Mouse (Mus musculus) urinary bladder, postnatal 14 days (tissue): ENCODE measurements around the gene Cmya5.

Experiments used
- DNase-seq: peaks from one replicate; pipeline ENCODE4 v3.0.0; 2021; ENCODE audit warnings: low spot score

Cmya5 gene

GRCm38 (mm10) chr13:93061311-93061710 lies 83.2 kb downstream of the Cmya5 start:
- DNase-seq: no peak

DNA sequence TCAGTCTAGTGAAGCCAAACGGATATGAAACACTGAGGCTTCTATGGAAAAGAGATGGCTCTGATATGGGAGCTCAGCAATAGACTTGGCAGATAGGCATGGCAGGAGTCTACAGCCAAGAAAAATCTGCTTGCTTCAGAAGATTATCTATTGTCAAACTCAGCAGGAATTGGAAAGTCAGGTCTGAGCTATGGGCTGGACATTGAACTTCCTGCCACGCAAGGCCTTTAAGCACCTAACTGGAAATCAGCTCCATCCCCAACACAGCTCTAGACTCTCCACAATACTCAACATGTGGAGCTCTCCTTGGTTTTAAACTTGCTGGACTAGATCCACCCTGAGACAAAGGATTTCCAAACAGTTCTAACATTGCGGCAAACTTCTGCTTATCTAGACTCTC lies 84.1 kb downstream of the Cmya5 start:
- DNase-seq: no peak

DNA sequence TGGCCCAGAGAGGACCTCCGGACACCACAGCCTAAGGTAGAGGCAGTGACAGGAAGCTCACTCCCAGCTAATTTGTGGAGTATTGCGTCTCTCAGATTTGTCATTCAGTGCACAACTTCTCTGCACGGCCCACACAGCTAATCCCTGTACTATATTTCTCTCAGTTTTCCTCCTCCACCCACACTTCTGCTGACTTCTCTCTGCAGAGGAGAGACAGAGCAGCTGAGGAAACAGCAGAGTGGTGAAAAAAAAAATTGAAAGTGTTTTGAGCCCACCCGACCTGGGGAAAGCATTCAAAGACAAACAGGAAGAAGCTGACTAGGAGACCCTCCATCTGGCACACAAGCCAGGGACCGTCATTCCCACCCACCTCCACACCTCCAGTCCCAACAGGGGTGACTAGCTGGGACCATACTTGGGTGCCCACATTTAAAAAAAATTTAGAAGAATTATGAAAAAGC lies 85.9 kb downstream of the Cmya5 start:
- no peak for DNase-seq

DNA sequence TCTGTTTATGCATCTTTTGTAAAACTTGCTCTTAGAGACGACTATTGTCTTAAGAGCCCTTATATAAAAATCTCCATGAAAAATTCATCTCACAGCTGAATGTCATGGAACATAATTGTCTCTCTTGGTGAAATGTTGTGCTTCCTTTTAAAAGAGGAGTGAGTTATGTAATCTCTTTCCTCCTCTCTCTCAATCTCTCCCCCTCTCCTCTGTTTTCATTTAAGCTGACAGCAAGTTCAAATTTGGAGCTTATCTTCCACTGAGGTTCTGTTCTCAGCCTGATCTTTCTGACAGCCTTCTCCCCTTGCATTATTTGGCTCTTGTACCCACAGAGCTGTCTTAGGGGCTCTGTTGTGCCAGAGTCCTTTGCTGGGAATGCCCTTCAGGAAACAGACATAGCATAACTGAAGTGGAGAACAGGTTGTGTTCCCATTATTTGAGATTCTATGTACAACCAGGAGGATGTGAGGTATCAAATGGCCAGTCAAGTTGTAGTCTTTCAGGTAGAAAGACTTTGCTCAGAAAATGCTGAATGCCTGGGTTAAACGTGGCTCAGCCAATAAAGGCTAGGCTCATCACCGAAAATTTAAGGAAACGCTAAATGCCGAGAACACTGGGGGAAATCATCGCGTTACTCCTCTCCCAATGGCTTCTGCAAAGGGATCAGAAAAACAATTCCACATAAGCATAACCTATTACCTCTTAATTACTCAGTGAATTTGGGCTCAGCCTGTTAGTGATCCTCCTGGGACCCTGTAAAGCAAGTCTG lies 86.8 kb downstream of the Cmya5 start:
- no peak for DNase-seq

GRCm38 (mm10) chr13:93056091-93056490 lies 88.4 kb downstream of the Cmya5 start:
- no peak for DNase-seq

DNA sequence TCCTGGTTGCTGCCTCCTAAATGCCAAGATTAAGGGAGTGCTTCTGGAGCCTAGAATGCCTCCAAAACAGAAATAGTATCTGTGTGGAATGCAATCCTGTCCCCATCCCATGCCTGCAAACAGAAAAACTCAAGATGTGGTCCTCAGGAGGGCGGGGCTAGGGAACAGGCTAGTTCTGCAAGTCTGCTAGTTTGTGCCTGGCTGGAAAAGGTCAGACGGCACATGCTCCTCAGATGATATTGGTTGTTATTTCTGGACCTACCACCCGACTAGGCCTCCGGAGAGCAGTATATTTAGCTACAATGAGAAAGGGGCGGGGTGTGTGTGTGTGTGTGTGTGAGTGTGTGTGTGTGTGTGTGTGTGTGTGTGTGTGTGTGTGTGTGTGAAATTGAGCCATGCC lies 93.0 kb downstream of the Cmya5 start:
- no peak for DNase-seq

- no peak for DNase-seq
Observed at GRCm38 (mm10) chr13:93041021-93041420, 103.5 kb downstream of the Cmya5 start.

DNA sequence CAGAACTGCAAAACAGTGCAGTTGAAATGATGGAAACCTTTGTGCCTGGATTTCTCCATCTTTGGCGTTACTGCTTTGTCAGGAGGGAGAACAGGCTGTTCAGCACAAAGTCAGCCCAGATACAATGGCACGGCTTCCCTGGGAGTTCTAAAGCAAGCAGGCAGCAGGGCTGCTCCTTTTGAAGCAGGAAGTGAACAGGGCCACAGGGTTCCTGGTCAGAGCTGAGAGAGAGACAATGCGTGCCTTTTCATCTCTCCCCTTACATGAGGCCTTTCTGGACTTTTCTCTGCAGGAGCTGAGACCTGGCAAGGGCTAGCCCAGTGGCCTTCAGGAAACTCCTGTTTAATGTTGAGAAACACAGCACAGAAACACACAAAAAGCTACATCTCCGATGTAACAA lies 108.3 kb downstream of the Cmya5 start:
- no peak for DNase-seq

GRCm38 (mm10) chr13:93029337-93029736 lies 115.2 kb downstream of the Cmya5 start:
- no peak for DNase-seq

DNA sequence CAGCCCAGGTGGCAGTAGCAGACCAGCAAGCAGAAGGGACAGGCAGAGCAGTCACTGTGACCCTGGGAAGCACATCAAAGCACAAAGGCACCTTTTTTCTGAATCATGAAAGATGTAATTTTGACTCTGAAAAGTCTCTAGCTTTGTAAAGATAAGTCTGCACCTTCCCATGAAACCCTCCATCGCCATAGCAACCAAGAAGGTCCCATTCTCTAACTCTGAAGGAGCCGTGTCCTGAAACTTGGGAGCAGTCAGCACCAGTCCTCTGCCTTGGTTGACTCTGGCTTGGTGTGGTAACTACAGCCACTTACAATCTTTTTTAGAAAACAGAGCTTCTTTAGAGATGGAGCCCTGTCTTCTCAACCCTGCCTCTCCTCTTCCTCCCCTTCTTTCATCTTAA lies 119.7 kb downstream of the Cmya5 start:
- no peak for DNase-seq

GRCm38 (mm10) chr13:93022158-93022557 lies 122.4 kb downstream of the Cmya5 start:
- DNase-seq: no peak

DNA sequence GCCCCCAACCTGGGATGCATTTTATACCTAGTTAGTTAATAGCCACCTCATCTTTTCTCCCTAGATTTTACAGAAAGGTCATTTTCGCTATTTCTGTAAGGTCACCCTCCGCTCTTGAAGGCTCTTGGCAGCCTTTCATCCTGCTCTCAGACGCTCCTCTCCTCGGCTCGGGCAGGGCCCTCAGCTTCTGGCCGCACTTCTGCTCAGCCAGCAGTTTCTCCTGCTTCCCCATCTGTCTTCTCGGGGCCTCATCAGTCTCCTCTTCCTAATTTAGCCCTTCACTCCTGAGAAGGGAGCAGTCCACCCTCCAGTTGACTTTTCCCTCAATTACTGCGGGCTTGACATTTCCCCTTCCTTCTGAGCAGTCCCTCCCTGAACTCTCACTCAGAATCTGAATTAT lies 131.6 kb downstream of the Cmya5 start:
- DNase-seq: no peak

DNA sequence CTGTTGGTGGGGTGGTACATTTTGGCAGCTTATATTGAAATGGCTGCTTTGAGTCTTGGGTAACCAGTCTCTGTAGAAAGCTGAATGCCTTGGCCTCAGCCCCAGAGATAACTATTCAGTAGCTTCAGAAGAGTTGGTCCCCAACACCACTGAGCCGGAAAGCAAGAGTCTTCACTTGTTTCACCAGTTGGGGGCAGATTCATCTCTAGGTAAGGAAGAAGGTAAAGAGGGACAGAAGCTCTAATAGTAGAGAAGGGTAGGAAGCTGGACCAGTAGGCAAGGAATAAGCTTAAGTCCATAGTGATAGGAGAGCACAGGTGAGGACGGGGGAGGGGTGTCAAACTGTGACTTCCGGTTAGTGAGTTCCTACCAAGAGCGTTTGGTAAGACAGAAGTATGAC lies 133.2 kb downstream of the Cmya5 start:
- DNase-seq: no peak

DNA sequence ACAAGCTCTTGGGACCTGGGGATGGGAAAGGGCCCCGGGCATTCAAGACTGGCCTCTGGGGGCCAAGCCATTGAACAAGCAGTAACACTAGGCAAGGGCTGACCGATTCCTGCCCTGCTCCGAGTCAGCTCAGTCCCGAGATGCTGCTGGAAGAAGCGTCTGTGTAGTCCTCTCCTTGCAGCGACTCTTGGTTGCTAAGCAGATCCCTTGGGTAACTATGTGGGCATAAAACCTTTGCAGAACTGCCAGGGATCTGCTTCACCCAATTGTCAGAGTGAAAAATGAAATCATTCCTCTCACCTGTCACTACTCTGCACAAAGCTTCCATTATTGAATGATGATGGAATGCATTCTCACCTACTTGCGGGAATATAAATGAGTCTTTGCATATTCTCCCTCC lies 134.0 kb downstream of the Cmya5 start:
- DNase-seq: no peak

DNA sequence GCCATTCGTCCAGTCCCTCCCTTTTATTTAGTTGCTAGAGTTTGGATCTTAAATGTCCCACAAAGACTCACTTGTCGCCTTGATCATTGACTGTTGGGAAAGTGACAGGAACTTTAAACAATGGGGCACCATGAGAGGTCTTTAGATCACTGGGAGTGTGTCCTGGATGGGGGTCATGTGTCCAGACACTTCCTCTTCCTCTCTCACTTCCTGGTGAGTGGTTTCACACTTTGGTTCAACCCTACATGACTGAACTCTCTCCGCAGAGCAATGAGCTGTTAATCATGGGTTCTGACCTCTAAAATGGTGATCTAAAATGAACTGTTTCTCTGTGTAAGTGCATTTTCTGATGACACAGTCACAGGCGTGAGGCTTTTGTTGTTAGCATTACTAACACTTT lies 137.4 kb downstream of the Cmya5 start:
- no peak for DNase-seq

DNA sequence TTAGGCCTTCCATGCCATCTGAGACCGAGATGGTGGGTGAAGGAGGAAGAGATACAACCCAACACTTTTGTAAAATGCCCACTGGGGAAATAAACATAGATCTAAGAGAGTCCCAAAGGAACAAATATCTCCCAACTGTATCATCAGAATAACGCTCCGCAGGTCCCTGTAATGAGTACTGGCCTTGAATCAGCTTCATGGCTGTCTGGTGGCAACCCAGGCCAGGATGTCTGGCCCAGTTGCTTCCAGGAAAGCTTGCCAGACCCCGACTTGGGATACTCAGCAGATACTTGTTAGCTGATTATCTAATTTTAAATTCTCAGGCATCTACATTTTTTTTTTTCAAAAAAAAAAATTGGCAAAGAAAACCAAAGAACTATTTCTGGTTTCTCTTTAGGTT lies 138.2 kb downstream of the Cmya5 start:
- no peak for DNase-seq

DNA sequence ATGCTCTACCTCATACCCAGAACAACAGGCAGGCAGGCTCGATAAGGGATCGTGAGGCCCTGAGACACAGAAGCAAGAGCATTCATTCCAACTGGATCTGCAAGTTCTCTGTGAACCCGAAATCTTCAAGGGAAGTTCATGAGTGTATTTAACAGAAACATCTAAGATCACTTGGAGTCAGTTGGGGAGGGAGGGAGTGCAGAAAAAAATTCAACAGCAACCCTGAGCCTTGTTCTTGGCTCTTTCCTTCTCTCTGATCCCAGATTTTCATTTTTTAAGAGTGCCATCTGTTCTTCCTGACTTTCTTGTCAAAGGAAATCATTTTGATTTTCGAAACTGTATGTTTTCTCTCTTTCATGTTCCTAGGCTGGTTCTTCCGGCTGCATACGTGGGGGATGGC lies 140.5 kb downstream of the Cmya5 start:
- no peak for DNase-seq

- DNase-seq: no peak
Observed at GRCm38 (mm10) chr13:93002456-93002855, 142.1 kb downstream of the Cmya5 start.

- DNase-seq: no peak
Observed at GRCm38 (mm10) chr13:93000640-93001351, 143.7 kb downstream of the Cmya5 start.

DNA sequence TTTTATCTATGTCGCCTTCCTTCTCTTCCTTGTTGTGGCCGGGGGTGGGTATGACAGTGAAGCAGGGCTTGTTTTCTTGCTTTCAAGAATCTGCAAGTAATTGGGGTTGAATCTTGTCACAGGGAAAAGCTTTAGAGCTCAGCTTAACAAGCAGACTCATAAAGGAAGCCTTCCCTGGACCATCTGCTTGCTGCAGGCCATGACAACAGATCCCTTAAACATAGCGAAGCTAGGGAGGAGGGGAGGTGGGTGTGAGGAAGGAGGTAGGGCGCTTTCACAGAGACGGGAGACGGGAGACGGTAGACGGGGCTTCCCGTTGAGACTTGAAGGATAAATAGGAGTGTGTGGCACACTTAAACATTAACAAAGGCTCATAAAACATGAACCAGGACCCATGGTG lies 144.7 kb downstream of the Cmya5 start:
- no peak for DNase-seq

GRCm38 (mm10) chr13:92994743-92995142 lies 149.8 kb downstream of the Cmya5 start:
- DNase-seq: no peak

DNA sequence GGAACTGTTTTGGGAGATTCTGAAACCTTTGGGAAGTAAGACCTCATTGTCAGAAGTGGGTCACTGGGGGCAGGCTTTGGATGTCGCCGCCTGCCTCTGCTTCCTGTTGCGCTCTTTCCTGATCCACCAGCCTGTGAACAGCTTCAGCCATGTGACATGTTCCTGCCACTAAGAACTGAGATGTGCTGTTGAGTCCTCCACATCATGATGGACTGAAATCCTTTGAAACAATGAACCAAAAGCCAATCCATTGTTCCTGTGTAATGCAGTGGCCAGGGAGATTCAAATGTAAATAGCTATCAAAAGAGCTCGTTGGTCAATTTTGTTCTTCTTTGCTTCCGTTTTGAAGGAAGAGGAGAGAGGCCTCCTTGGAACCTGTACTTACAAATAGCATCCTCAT lies 151.7 kb downstream of the Cmya5 start:
- DNase-seq: no peak
